Comparison of ENCODE assay signal across 30 mouse cellular contexts in the genomic region with DNA sequence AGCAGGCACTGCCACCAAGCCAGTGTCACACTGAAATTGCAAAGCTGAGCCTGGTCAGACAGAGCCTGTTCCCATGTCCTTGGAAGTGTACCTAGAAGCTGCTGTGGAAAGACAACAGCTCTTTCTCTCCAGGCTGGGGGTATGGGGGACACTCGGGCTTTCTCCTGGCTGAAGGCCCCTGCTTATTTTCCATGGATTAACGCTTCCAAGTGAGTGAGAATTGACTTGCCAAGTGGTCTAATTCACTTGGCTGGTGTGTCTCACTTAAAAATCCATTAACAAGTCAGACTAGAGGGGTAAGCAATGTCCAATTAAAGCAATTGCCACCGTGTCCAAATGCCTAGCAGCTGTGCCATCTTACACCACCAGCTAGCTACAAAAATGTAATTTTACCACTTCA.
DNase-seq lines count a peak whose midpoint lies in the region; ATAC-seq lines count a peak whose summit lies in the region.
"Had no signal": no experiment of that assay in that cellular context is flagged by ENCODE, and none has a peak within 500 bp of the region (broad histone marks: within the 10 kb centered on the region; RNA-seq: fewer than 3 reads in every experiment).

No protein-coding gene starts in this region.

- H3K9me3 ChIP-seq in embryonic facial prominence, embryonic 14.5 days (ENCODE audit: control insufficient read depth, low read length), result no peaks in the 10 kb centered on the region
- no peaks in the 10 kb centered on the region for H3K9me3 ChIP-seq in embryonic facial prominence, embryonic 10.5 days
- H3K9me3 ChIP-seq in hindbrain, embryonic 15.5 days, result no peaks in the 10 kb centered on the region
- no peaks in the 10 kb centered on the region for H3K9me3 ChIP-seq in hindbrain, embryonic 12.5 days (replicated peaks)
- H3K9me3 ChIP-seq in midbrain, embryonic 16.5 days (replicated peaks; ENCODE audit: control insufficient read depth, low read length, poor library complexity, severe bottlenecking), result no peaks in the 10 kb centered on the region
- H3K9me3 ChIP-seq in midbrain, embryonic 14.5 days (ENCODE audit: control insufficient read depth, low read length), result no peaks in the 10 kb centered on the region
- H3K9me3 ChIP-seq: G1E; heart, embryonic 12.5 days; intestine, embryonic 15.5 days; midbrain, embryonic 13.5 days; neural tube, embryonic 12.5 days had no signal

- H3K4me2 ChIP-seq in embryonic facial prominence, embryonic 14.5 days (ENCODE audit: low read depth, low read length), result no peak overlapping the region
- no peak overlapping the region for H3K4me2 ChIP-seq in hindbrain, embryonic 15.5 days
- no peak overlapping the region for H3K4me2 ChIP-seq in hindbrain, embryonic 12.5 days (replicated peaks)
- no peak overlapping the region for H3K4me2 ChIP-seq in midbrain, embryonic 16.5 days (ENCODE audit: low read length)
- no peak overlapping the region for H3K4me2 ChIP-seq in midbrain, embryonic 14.5 days (ENCODE audit: low read length)
- H3K4me2 ChIP-seq: heart, embryonic 12.5 days; intestine, embryonic 15.5 days; midbrain, embryonic 13.5 days; neural tube, embryonic 12.5 days had no signal

- H3K9ac ChIP-seq in embryonic facial prominence, embryonic 14.5 days (ENCODE audit: low read depth, low read length), result no peak overlapping the region
- no peak overlapping the region for H3K9ac ChIP-seq in hindbrain, embryonic 15.5 days
- H3K9ac ChIP-seq in hindbrain, embryonic 12.5 days, result no peak overlapping the region
- H3K9ac ChIP-seq in midbrain, embryonic 16.5 days (ENCODE audit: low read depth, low read length), result no peak overlapping the region
- no peak overlapping the region for H3K9ac ChIP-seq in midbrain, embryonic 14.5 days (replicated peaks; ENCODE audit: low read length)
- H3K9ac ChIP-seq: heart, embryonic 12.5 days; intestine, embryonic 15.5 days; liver, embryonic 14.5 days; midbrain, embryonic 13.5 days; neural tube, embryonic 12.5 days had no signal

- H3K4me1 ChIP-seq in embryonic facial prominence, embryonic 14.5 days (ENCODE audit: control insufficient read depth, insufficient read depth, low read length), result 0 out of 2 replicates have a peak, but pooled peaks cover 11% of the 10 kb centered on the region
- H3K4me1 ChIP-seq in embryonic facial prominence, embryonic 10.5 days, result peaks cover 55% of the 10 kb centered on the region
- H3K4me1 ChIP-seq in hindbrain, embryonic 15.5 days (replicated peaks), result peaks cover 18% of the 10 kb centered on the region
- H3K4me1 ChIP-seq in hindbrain, embryonic 12.5 days, result peaks cover 6% of the 10 kb centered on the region
- H3K4me1 ChIP-seq in midbrain, embryonic 16.5 days (ENCODE audit: control insufficient read depth, insufficient read depth, low read length), result peaks cover 15% of the 10 kb centered on the region
- peaks cover 11% of the 10 kb centered on the region for H3K4me1 ChIP-seq in midbrain, embryonic 14.5 days (ENCODE audit: control insufficient read depth, insufficient read depth, low read length)
- H3K4me1 ChIP-seq: neural tube, embryonic 12.5 days had no signal

- DNase-seq in embryonic facial prominence, embryonic 14.5 days (ENCODE audit: low spot score), result peak; percentile 40
- no peak for DNase-seq in embryonic facial prominence, embryonic 10.5 days (ENCODE audit: low spot score)
- no peak for DNase-seq in midbrain, embryonic 14.5 days
- no peak for DNase-seq in gastrocnemius, adult 8-10 months (ENCODE audit: low spot score in 2 of 2)
- DNase-seq: adrenal gland, adult 8-10 months; cerebellum, adult 11 months; cerebellum, adult 9-10 months; gastrocnemius, adult 2 months; heart, adult 2 months; kidney, adult 2 months; kidney, postnatal 36 days; layer of hippocampus, postnatal 36 days; liver; lung, adult 2 months; lung, postnatal 10 days; right cerebral cortex, postnatal 4 days; thymus, adult 18-20 months; thymus, postnatal 25 days had no signal

- no peak for ATAC-seq in embryonic facial prominence, embryonic 14.5 days (ENCODE audit: low read depth)
- peak; percentile 28; the same call in 1 of the 2 replicates for ATAC-seq in hindbrain, embryonic 15.5 days (ENCODE audit: low FRiP score, low read depth)
- ATAC-seq in hindbrain, embryonic 12.5 days (ENCODE audit: low FRiP score), result no peak
- 0 out of 2 replicates have a peak, but pooled peaks have one; percentile 55 for ATAC-seq in midbrain, embryonic 16.5 days
- no peak for ATAC-seq in midbrain, embryonic 14.5 days (ENCODE audit: low FRiP score, low TSS enrichment)
- ATAC-seq: intestine, embryonic 15.5 days; midbrain, embryonic 13.5 days had no signal

- no peak overlapping the region for H3K4me3 ChIP-seq in embryonic facial prominence, embryonic 14.5 days (ENCODE audit: low read depth, low read length)
- no peak overlapping the region for H3K4me3 ChIP-seq in embryonic facial prominence, embryonic 10.5 days
- no peak overlapping the region for H3K4me3 ChIP-seq in hindbrain, embryonic 15.5 days
- no peak overlapping the region for H3K4me3 ChIP-seq in hindbrain, embryonic 12.5 days
- no peak overlapping the region for H3K4me3 ChIP-seq in midbrain, embryonic 16.5 days (ENCODE audit: low read depth, low read length)
- H3K4me3 ChIP-seq in midbrain, embryonic 14.5 days (replicated peaks; ENCODE audit: low read depth, low read length), result no peak overlapping the region
- H3K4me3 ChIP-seq: gastrocnemius, adult 2 months; heart, adult 2 months; heart, embryonic 12.5 days; intestine, embryonic 15.5 days; midbrain, embryonic 13.5 days; myocyte; neural tube, embryonic 12.5 days had no signal

- no peak overlapping the region for H3K27ac ChIP-seq in embryonic facial prominence, embryonic 14.5 days (replicated peaks; ENCODE audit: low read depth, low read length)
- no peak overlapping the region for H3K27ac ChIP-seq in embryonic facial prominence, embryonic 10.5 days (replicated peaks)
- H3K27ac ChIP-seq in hindbrain, embryonic 15.5 days (replicated peaks), result no peak overlapping the region
- no peak overlapping the region for H3K27ac ChIP-seq in hindbrain, embryonic 12.5 days
- H3K27ac ChIP-seq in midbrain, embryonic 16.5 days (ENCODE audit: low read length), result no peak overlapping the region
- H3K27ac ChIP-seq in midbrain, embryonic 14.5 days (replicated peaks; ENCODE audit: low read depth, low read length), result no peak overlapping the region
- H3K27ac ChIP-seq: gastrocnemius, adult 2 months; heart, adult 2 months; intestine, embryonic 15.5 days; liver, embryonic 14.5 days; macrophage; midbrain, embryonic 13.5 days; neural tube, embryonic 12.5 days; stomach, postnatal 0 days had no signal

- no peaks in the 10 kb centered on the region for H3K36me3 ChIP-seq in embryonic facial prominence, embryonic 14.5 days (ENCODE audit: control insufficient read depth, insufficient read depth, low read length)
- H3K36me3 ChIP-seq in embryonic facial prominence, embryonic 10.5 days (replicated peaks), result no peaks in the 10 kb centered on the region
- no peaks in the 10 kb centered on the region for H3K36me3 ChIP-seq in hindbrain, embryonic 15.5 days
- no peaks in the 10 kb centered on the region for H3K36me3 ChIP-seq in hindbrain, embryonic 12.5 days
- H3K36me3 ChIP-seq in midbrain, embryonic 16.5 days (ENCODE audit: control insufficient read depth, insufficient read depth, low read length), result no peaks in the 10 kb centered on the region
- no peaks in the 10 kb centered on the region for H3K36me3 ChIP-seq in midbrain, embryonic 14.5 days (ENCODE audit: control insufficient read depth, insufficient read depth, low read length)
- H3K36me3 ChIP-seq: heart, embryonic 12.5 days; intestine, embryonic 15.5 days; midbrain, embryonic 13.5 days; neural tube, embryonic 12.5 days had no signal

- no peaks in the 10 kb centered on the region for H3K27me3 ChIP-seq in embryonic facial prominence, embryonic 14.5 days (replicated peaks; ENCODE audit: control insufficient read depth, insufficient read depth, low read length)
- no peaks in the 10 kb centered on the region for H3K27me3 ChIP-seq in embryonic facial prominence, embryonic 10.5 days (replicated peaks; ENCODE audit: low read depth, poor library complexity, severe bottlenecking)
- H3K27me3 ChIP-seq in hindbrain, embryonic 15.5 days, result no peaks in the 10 kb centered on the region
- H3K27me3 ChIP-seq in hindbrain, embryonic 12.5 days, result no peaks in the 10 kb centered on the region
- no peaks in the 10 kb centered on the region for H3K27me3 ChIP-seq in midbrain, embryonic 16.5 days (ENCODE audit: control insufficient read depth, insufficient read depth, low read depth, low read length)
- H3K27me3 ChIP-seq in midbrain, embryonic 14.5 days (ENCODE audit: control insufficient read depth, insufficient read depth, low read length), result no peaks in the 10 kb centered on the region
- H3K27me3 ChIP-seq: heart, embryonic 12.5 days; intestine, embryonic 15.5 days; midbrain, embryonic 13.5 days; neural tube, embryonic 12.5 days had no signal

- 67% methylated on average over 3 of the region's 3 CpGs for WGBS in embryonic facial prominence, embryonic 14.5 days
- 73% methylated on average over 3 of the region's 3 CpGs for WGBS in embryonic facial prominence, embryonic 10.5 days
- 40% methylated on average over 3 of the region's 3 CpGs for WGBS in hindbrain, embryonic 15.5 days
- 67% methylated on average over 3 of the region's 3 CpGs for WGBS in hindbrain, embryonic 12.5 days
- WGBS in midbrain, embryonic 16.5 days, result 44% methylated on average over 3 of the region's 3 CpGs
- 67% methylated on average over 3 of the region's 3 CpGs for WGBS in midbrain, embryonic 14.5 days

Comparison
In these comparisons a context has a peak if more than half of its experiments do, and no peak if none do; other contexts are left out.
1. ATAC-seq: peak in hindbrain, embryonic 15.5 days (single experiment) and midbrain, embryonic 16.5 days (single experiment); none in embryonic facial prominence, embryonic 14.5 days (single experiment), hindbrain, embryonic 12.5 days (single experiment) and midbrain, embryonic 14.5 days (single experiment).